Mouse (Mus musculus) hindbrain, embryonic 14.5 days (tissue): ENCODE results near the gene Plekhh2. TPM values are rescaled to one million over a fixed set of nuclear protein-coding genes. Genes with fewer than 3 reads are reported as not detected.

Source experiments
- ATAC-seq: fragments of 200-750 bp; cut with Nextera tagmentation; 2 replicates; pipeline ENCODE4 v1.8.0; 2017; ENCODE audit warnings: moderate number of reproducible peaks, mild to moderate bottlenecking, moderate TSS enrichment, moderate library complexity; ENCODE audit not compliant: low FRiP score
- DNase-seq: peaks from one replicate; pipeline ENCODE4 v3.0.0-alpha.2; 2015; ENCODE audit warnings: low spot score
- H3K27ac ChIP-seq: fragments of 300-500 bp; sonication (generic); 2 replicates; pipeline ENCODE4 v1.5.1; 2014; ENCODE audit warnings: mild to moderate bottlenecking, moderate library complexity
- H3K27me3 ChIP-seq: fragments of 300-500 bp; sonication (generic); 2 replicates; pipeline ENCODE4 v1.6.1; 2014; ENCODE audit warnings: mild to moderate bottlenecking, low read length, mixed read lengths; ENCODE audit not compliant: control insufficient read depth, insufficient read depth
- H3K36me3 ChIP-seq: fragments of 300-500 bp; sonication (generic); replicated peaks from 2 replicates; pipeline ENCODE4 v1.6.1; 2014; ENCODE audit not compliant: control insufficient read depth, insufficient read depth
- H3K4me1 ChIP-seq: fragments of 300-500 bp; sonication (generic); replicated peaks from 2 replicates; pipeline ENCODE4 v1.6.1; 2014; ENCODE audit warnings: antibody characterized with exemption, low read length, mixed read lengths; ENCODE audit not compliant: control insufficient read depth, insufficient read depth
- H3K4me2 ChIP-seq: fragments of 300-500 bp; sonication (generic); replicated peaks from 2 replicates; pipeline ENCODE4 v1.6.1; 2014; ENCODE audit warnings: mild to moderate bottlenecking, moderate library complexity
- H3K4me3 ChIP-seq: fragments of 300-500 bp; sonication (generic); replicated peaks from 2 replicates; pipeline ENCODE4 v1.5.1; 2014; ENCODE audit warnings: mild to moderate bottlenecking, low read length
- H3K9ac ChIP-seq: fragments of 300-500 bp; sonication (generic); 2 replicates; pipeline ENCODE4 v1.6.1; 2014
- H3K9me3 ChIP-seq: fragments of 300-500 bp; sonication (generic); 2 replicates; pipeline ENCODE4 v1.6.1; 2016; ENCODE audit warnings: low read length; ENCODE audit not compliant: control insufficient read depth
- WGBS: fragments of 180-500 bp; shearing (Covaris S2); extraction: QIAGEN DNeasy Blood & Tissue Kit; methylation state at CpG from one replicate; pipeline ENCODE4 v1.1.7; 2014; 5-methylcytosine and 5-hydroxymethylcytosine counted together
- polyA plus RNA-seq: library from polyadenylated mRNA; unstranded; fragments of >200 nt; fragmentation: Nextera tagmentation; extraction: Ambion mirVana; gene quantifications from 2 replicates; pipeline ENCODE4 v1.2.1, GENCODE M21; 2014

Gene Plekhh2
- polyA plus RNA-seq, 1 experiment from 2014 or later, result 2.6 TPM

GRCm38 (mm10) chr17:84509176-84509575, 2.5 kb upstream of the Plekhh2 start:
- Histone ChIP-seq H3K4me1 (peaks cover 11% of the 10 kb centered on the region), H3K36me3 (no peaks in the 10 kb centered on the region), H3K27ac (no peak overlapping the region), H3K4me2 (no peak overlapping the region), H3K9me3 (no peaks in the 10 kb centered on the region), H3K4me3 (no peak overlapping the region), H3K9ac (no peak overlapping the region), H3K27me3 (no peaks in the 10 kb centered on the region)
- ATAC-seq, result no peak
- DNase-seq, result no peak
- 51% methylated on average over 4 of the region's 4 CpGs for WGBS

- no peak overlapping the region for H3K4me3 ChIP-seq
- no peaks in the 10 kb centered on the region for H3K36me3 ChIP-seq
- H3K4me2 ChIP-seq, result no peak overlapping the region
- DNase-seq, result peak; percentile 67
- WGBS, result 33% methylated on average over 5 of the region's 5 CpGs
- H3K27me3 ChIP-seq, result no peaks in the 10 kb centered on the region
- ATAC-seq, result peak; percentile 16; the same call in 1 of the 2 replicates
- no peaks in the 10 kb centered on the region for H3K9me3 ChIP-seq
- no peak overlapping the region for H3K9ac ChIP-seq
- peak overlapping the region; percentile 46; the same call in 1 of the 2 replicates for H3K27ac ChIP-seq
- peaks cover 11% of the 10 kb centered on the region for H3K4me1 ChIP-seq
Observed at GRCm38 (mm10) chr17:84510355-84510754, 1.3 kb upstream of the Plekhh2 start.

- Histone ChIP-seq H3K4me3 (peak overlapping the region; percentile 69), H3K36me3 (no peaks in the 10 kb centered on the region), H3K27me3 (no peaks in the 10 kb centered on the region), H3K4me2 (peak overlapping the region; percentile 88), H3K27ac (peak overlapping the region; percentile 3; the same call in 1 of the 2 replicates), H3K4me1 (peaks cover 11% of the 10 kb centered on the region), H3K9ac (peak overlapping the region; percentile 77), H3K9me3 (no peaks in the 10 kb centered on the region)
- 29% methylated on average over 11 of the region's 11 CpGs for WGBS
- ATAC-seq (peak; percentile 7; the same call in 1 of the 2 replicates), DNase-seq (no peak)
Observed at GRCm38 (mm10) chr17:84510961-84511639, 595 bp upstream of the Plekhh2 start.

GRCm38 (mm10) chr17:84512516-84513085, 906 bp downstream of the Plekhh2 start:
- Histone ChIP-seq H3K9ac (peak overlapping the region; percentile 77), H3K27me3 (no peaks in the 10 kb centered on the region), H3K9me3 (no peaks in the 10 kb centered on the region), H3K4me1 (peaks cover 11% of the 10 kb centered on the region), H3K4me3 (peak overlapping the region; percentile 69), H3K4me2 (peak overlapping the region; percentile 88), H3K36me3 (no peaks in the 10 kb centered on the region), H3K27ac (no peak overlapping the region)
- no peak for DNase-seq
- WGBS, result 33% methylated on average over 4 of the region's 4 CpGs
- peak; percentile 6; the same call in 1 of the 2 replicates for ATAC-seq

- Histone ChIP-seq H3K4me2 (no peak overlapping the region), H3K36me3 (no peaks in the 10 kb centered on the region), H3K27me3 (no peaks in the 10 kb centered on the region), H3K27ac (no peak overlapping the region), H3K9me3 (no peaks in the 10 kb centered on the region), H3K9ac (no peak overlapping the region), H3K4me3 (no peak overlapping the region), H3K4me1 (peaks cover 4% of the 10 kb centered on the region)
- ATAC-seq, result no peak
- no peak for DNase-seq
- 83% methylated on average over 5 of the region's 5 CpGs for WGBS
Observed at GRCm38 (mm10) chr17:84515901-84516300, 4.2 kb downstream of the Plekhh2 start.

- ATAC-seq, result no peak
- H3K4me3 ChIP-seq, result no peak overlapping the region
- H3K4me1 ChIP-seq, result no peaks in the 10 kb centered on the region
- H3K9me3 ChIP-seq, result no peaks in the 10 kb centered on the region
- no peaks in the 10 kb centered on the region for H3K36me3 ChIP-seq
- no peak for DNase-seq
- no peak overlapping the region for H3K27ac ChIP-seq
- no peak overlapping the region for H3K4me2 ChIP-seq
- no peaks in the 10 kb centered on the region for H3K27me3 ChIP-seq
- H3K9ac ChIP-seq, result no peak overlapping the region
- WGBS, result 82% methylated on average over 3 of the region's 3 CpGs
Observed at GRCm38 (mm10) chr17:84519346-84519745, 7.7 kb downstream of the Plekhh2 start.

GRCm38 (mm10) chr17:84520057-84520456, 8.4 kb downstream of the Plekhh2 start:
- DNase-seq, result no peak
- Histone ChIP-seq H3K27me3 (no peaks in the 10 kb centered on the region), H3K4me3 (no peak overlapping the region), H3K9me3 (no peaks in the 10 kb centered on the region), H3K36me3 (no peaks in the 10 kb centered on the region), H3K4me2 (no peak overlapping the region), H3K4me1 (no peaks in the 10 kb centered on the region), H3K9ac (no peak overlapping the region), H3K27ac (no peak overlapping the region)
- ATAC-seq, result no peak

GRCm38 (mm10) chr17:84529356-84529755, 17.7 kb downstream of the Plekhh2 start:
- no peak for DNase-seq
- H3K4me1 ChIP-seq, result peaks cover 18% of the 10 kb centered on the region
- H3K9me3 ChIP-seq, result no peaks in the 10 kb centered on the region
- no peak overlapping the region for H3K4me2 ChIP-seq
- no peak overlapping the region for H3K27ac ChIP-seq
- no peaks in the 10 kb centered on the region for H3K27me3 ChIP-seq
- WGBS, result 84% methylated on average over 4 of the region's 4 CpGs
- ATAC-seq, result no peak
- H3K36me3 ChIP-seq, result no peaks in the 10 kb centered on the region
- no peak overlapping the region for H3K9ac ChIP-seq
- H3K4me3 ChIP-seq, result no peak overlapping the region

GRCm38 (mm10) chr17:84530202-84530796, 18.6 kb downstream of the Plekhh2 start:
- Histone ChIP-seq H3K4me3 (no peak overlapping the region), H3K4me1 (peaks cover 18% of the 10 kb centered on the region), H3K27me3 (no peaks in the 10 kb centered on the region), H3K4me2 (no peak overlapping the region), H3K27ac (no peak overlapping the region), H3K36me3 (no peaks in the 10 kb centered on the region), H3K9ac (no peak overlapping the region), H3K9me3 (no peaks in the 10 kb centered on the region)
- no peak for DNase-seq
- no peak for ATAC-seq
- WGBS, result 47% methylated on average over 3 of the region's 3 CpGs
